Mouse (Mus musculus): ENCODE results near the gene Pitpnm2. TPM values are rescaled to one million over a fixed set of nuclear protein-coding genes. Genes with fewer than 3 reads are reported as not detected.

The Pitpnm2 gene
- polyA plus RNA-seq, 1 experiment from 2014 or later = 8.4 TPM

GRCm38 (mm10) chr5:124069657-124070056, 179.9 kb downstream of the Pitpnm2 start:
- Histone ChIP-seq H3K9me3 (ENCODE audit: control insufficient read depth, low read length) (no peaks in the 10 kb centered on the region), H3K4me2 (ENCODE audit: low read length) (no peak overlapping the region), H3K27ac (ENCODE audit: low read depth, low read length) (no peak overlapping the region), H3K4me3 (ENCODE audit: low read length) (no peak overlapping the region), H3K9ac (ENCODE audit: low read depth, low read length) (no peak overlapping the region), H3K36me3 (ENCODE audit: control insufficient read depth, insufficient read depth, low read length) (no peaks in the 10 kb centered on the region), H3K4me1 (ENCODE audit: control insufficient read depth, insufficient read depth, low read depth, low read length) (peaks cover 2% of the 10 kb centered on the region; the same call in 1 of the 2 replicates), H3K27me3 (replicated peaks; ENCODE audit: control insufficient read depth, insufficient read depth, low read length) (no peaks in the 10 kb centered on the region)
- no peak for ATAC-seq
- 83% methylated on average over 3 of the region's 3 CpGs for WGBS

Other genes with a start within 250 kb of the Pitpnm2 start
- 70.9 and 81.1 TPM in 2 replicates for gene Vps37b, start 217.5 kb downstream of the Pitpnm2 start, polyA plus RNA-seq (2015; fragmentation: Nextera tagmentation; extraction: Ambion mirVana)
- 27.2 and 28.1 TPM in 2 replicates for gene Abcb9, start 154.0 kb downstream of the Pitpnm2 start, polyA plus RNA-seq (2015; fragmentation: Nextera tagmentation; extraction: Ambion mirVana)
- 41.9 and 44.2 TPM in 2 replicates for gene Ogfod2, start 137.5 kb downstream of the Pitpnm2 start, polyA plus RNA-seq (2015; fragmentation: Nextera tagmentation; extraction: Ambion mirVana)
- 75.3 and 81.1 TPM in 2 replicates for gene Arl6ip4, start 133.7 kb downstream of the Pitpnm2 start, polyA plus RNA-seq (2015; fragmentation: Nextera tagmentation; extraction: Ambion mirVana)
- gene Mphosph9, start 78.2 kb upstream of the Pitpnm2 start, polyA plus RNA-seq (2015; fragmentation: Nextera tagmentation; extraction: Ambion mirVana) = 9.1 and 9.9 TPM in 2 replicates
- gene 2810006K23Rik, start 78.3 kb upstream of the Pitpnm2 start, polyA plus RNA-seq (2015; fragmentation: Nextera tagmentation; extraction: Ambion mirVana) = 13.3 and 14.2 TPM in 2 replicates
- gene Cdk2ap1, start 113.3 kb upstream of the Pitpnm2 start, polyA plus RNA-seq (2015; fragmentation: Nextera tagmentation; extraction: Ambion mirVana) = 48.7 and 51.1 TPM in 2 replicates
- 83.6 and 84.3 TPM in 2 replicates for gene Sbno1, start 176.2 kb upstream of the Pitpnm2 start, polyA plus RNA-seq (2015; fragmentation: Nextera tagmentation; extraction: Ambion mirVana)
- gene Kmt5a, start 190.2 kb upstream of the Pitpnm2 start, polyA plus RNA-seq (2015; fragmentation: Nextera tagmentation; extraction: Ambion mirVana) = 12.0 and 14.6 TPM in 2 replicates
- 28.5 and 31.8 TPM in 2 replicates for gene Rilpl2, start 228.6 kb upstream of the Pitpnm2 start, polyA plus RNA-seq (2015; fragmentation: Nextera tagmentation; extraction: Ambion mirVana)
- 19.6 and 21.9 TPM in 2 replicates for gene Snrnp35, start 233.4 kb upstream of the Pitpnm2 start, polyA plus RNA-seq (2015; fragmentation: Nextera tagmentation; extraction: Ambion mirVana)